Mouse (Mus musculus): Measurements from ENCODE around the gene Dapk1. TPM values are rescaled to one million over a fixed set of nuclear protein-coding genes. Genes with fewer than 3 reads are reported as not detected.

The Dapk1 gene
- total and polyA plus RNA-seq, 2 experiments from 2014 or later, result 6.1 to 17.3 TPM

DNA sequence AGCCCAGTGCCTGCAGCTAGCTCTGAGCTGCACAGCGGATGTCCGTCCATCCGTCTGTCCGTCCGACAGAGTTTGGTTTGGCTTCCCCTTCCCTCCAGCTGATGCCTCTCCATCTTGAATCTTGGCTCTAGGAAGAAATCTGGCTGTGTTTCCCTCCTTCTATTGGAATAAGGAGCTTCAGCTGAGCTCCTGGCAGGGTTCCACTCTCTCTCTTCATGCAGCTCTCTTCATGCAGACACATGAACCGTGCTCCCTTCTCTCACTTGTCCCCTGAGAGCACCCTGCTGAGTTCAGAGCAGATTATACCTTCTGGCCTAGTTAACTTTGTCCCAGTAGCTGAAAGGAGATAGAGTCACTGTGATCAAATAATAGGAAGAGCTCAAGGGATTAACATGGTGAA lies 83.5 kb downstream of the Dapk1 start:
- no peak overlapping the region for H3K4me2 ChIP-seq (ENCODE audit: low read depth, low read length)
- H3K4me1 ChIP-seq (ENCODE audit: control insufficient read depth, insufficient read depth), result peaks cover 27% of the 10 kb centered on the region
- H3K9ac ChIP-seq (replicated peaks; ENCODE audit: low read depth, low read length), result no peak overlapping the region
- H3K27ac ChIP-seq (ENCODE audit: low read depth), result peak overlapping the region; percentile 66
- H3K4me3 ChIP-seq (ENCODE audit: low read depth, low read length), result no peak overlapping the region
- H3K36me3 ChIP-seq (replicated peaks; ENCODE audit: control insufficient read depth, insufficient read depth, low read length), result no peaks in the 10 kb centered on the region
- TF ChIP-seq EP300 (IDR thresholded peaks at IDR 0.05; ENCODE audit: low read depth) (no peak), CTCF (IDR thresholded peaks at IDR 0.05; ENCODE audit: low read depth) (no peak)
- DNase-seq (ENCODE audit: low spot score) (peak; percentile 68), ATAC-seq (ENCODE audit: insufficient read depth, low read depth) (peak; percentile 13; the same call in 1 of the 2 replicates)
- no peaks in the 10 kb centered on the region for H3K9me3 ChIP-seq (replicated peaks; ENCODE audit: control insufficient read depth, low read length)
- WGBS, result 65% methylated on average over 6 of the region's 6 CpGs
- no peaks in the 10 kb centered on the region for H3K27me3 ChIP-seq (ENCODE audit: control insufficient read depth, insufficient read depth, low read length)

DNA sequence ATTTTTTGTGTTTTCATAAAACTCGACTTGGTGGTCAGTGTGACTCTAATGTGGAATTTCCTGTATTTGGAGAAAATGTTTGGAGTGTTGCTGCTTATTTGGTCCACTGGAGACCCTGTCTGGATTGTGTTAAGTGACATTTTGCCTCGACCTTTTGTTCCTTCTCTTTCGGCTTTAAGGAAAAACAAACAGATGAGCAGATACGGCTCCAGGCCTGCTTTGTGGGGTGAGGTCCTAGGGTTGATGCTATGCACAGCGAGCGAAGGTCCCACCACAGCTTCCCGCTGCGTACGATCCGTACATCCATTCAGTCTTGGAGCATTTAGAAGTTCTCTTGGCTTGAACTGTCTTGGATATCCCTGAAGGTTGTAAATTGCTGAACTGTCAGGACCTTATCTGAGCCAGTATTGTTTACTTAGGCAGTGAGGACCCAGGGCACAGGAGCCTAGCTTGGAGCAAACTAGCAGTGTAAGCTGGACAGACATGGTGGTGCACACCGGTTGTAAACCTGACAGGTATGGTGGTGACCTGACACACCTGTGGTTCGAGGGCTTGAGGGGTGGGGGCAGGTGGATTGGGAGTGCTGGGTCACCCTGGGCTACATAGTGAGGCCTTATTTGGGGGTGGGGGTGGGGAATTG lies 84.4 kb downstream of the Dapk1 start:
- H3K9ac ChIP-seq (replicated peaks; ENCODE audit: low read depth, low read length), result no peak overlapping the region
- H3K9me3 ChIP-seq (replicated peaks; ENCODE audit: control insufficient read depth, low read length), result no peaks in the 10 kb centered on the region
- TF ChIP-seq CTCF (IDR thresholded peaks at IDR 0.05; ENCODE audit: low read depth) (no peak), EP300 (IDR thresholded peaks at IDR 0.05; ENCODE audit: low read depth) (no peak)
- H3K4me2 ChIP-seq (ENCODE audit: low read depth, low read length), result no peak overlapping the region
- peaks cover 27% of the 10 kb centered on the region for H3K4me1 ChIP-seq (ENCODE audit: control insufficient read depth, insufficient read depth)
- ATAC-seq (ENCODE audit: insufficient read depth, low read depth) (no peak), DNase-seq (ENCODE audit: low spot score) (peak; percentile 44)
- H3K4me3 ChIP-seq (ENCODE audit: low read depth, low read length), result no peak overlapping the region
- no peaks in the 10 kb centered on the region for H3K27me3 ChIP-seq (ENCODE audit: control insufficient read depth, insufficient read depth, low read length)
- WGBS, result 52% methylated on average over 12 of the region's 12 CpGs
- H3K27ac ChIP-seq (ENCODE audit: low read depth), result peak overlapping the region; percentile 30; the same call in 1 of the 2 replicates
- H3K36me3 ChIP-seq (replicated peaks; ENCODE audit: control insufficient read depth, insufficient read depth, low read length), result no peaks in the 10 kb centered on the region

- 27% methylated on average over 12 of the region's 12 CpGs for WGBS
- no peaks in the 10 kb centered on the region for H3K9me3 ChIP-seq (replicated peaks; ENCODE audit: control insufficient read depth, low read length)
- peak; percentile 42; the same call in 1 of the 2 replicates for ATAC-seq (ENCODE audit: insufficient read depth, low read depth)
- H3K4me2 ChIP-seq (ENCODE audit: low read depth, low read length), result peak overlapping the region; percentile 12
- no peaks in the 10 kb centered on the region for H3K27me3 ChIP-seq (ENCODE audit: control insufficient read depth, insufficient read depth, low read length)
- H3K27ac ChIP-seq (ENCODE audit: low read depth), result peak overlapping the region; percentile 30
- no peak overlapping the region for H3K9ac ChIP-seq (replicated peaks; ENCODE audit: low read depth, low read length)
- H3K4me3 ChIP-seq (ENCODE audit: low read depth, low read length), result no peak overlapping the region
- TF ChIP-seq CTCF (IDR thresholded peaks at IDR 0.05; ENCODE audit: low read depth) (no peak), EP300 (IDR thresholded peaks at IDR 0.05; ENCODE audit: low read depth) (no peak)
- no peaks in the 10 kb centered on the region for H3K36me3 ChIP-seq (replicated peaks; ENCODE audit: control insufficient read depth, insufficient read depth, low read length)
- H3K4me1 ChIP-seq (ENCODE audit: control insufficient read depth, insufficient read depth), result peaks cover 27% of the 10 kb centered on the region
- DNase-seq (ENCODE audit: low spot score), result no peak
Observed at GRCm38 (mm10) chr13:60686967-60687366, 85.2 kb downstream of the Dapk1 start.

DNA sequence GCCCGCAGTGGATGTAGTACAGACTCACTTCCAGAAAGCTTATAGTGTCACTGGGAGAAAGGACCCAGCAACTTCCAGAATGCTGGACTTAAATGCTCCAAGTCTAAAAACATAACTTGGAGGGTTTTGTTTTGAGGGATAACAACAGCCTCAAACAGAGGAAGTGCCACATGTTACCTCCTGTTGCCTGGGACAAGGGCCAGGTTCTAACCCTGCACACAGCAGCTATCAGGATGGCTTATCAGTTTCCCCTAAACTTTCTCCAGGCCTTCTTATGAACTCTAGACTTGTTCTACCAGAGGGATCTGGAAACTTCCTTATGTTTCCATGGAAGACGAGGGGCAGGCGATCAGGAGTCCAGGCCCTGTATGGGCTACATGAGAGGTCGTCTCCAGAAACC lies 85.7 kb downstream of the Dapk1 start:
- no peak overlapping the region for H3K9ac ChIP-seq (replicated peaks; ENCODE audit: low read depth, low read length)
- WGBS, result 65% methylated on average over 4 of the region's 4 CpGs
- TF ChIP-seq CTCF (IDR thresholded peaks at IDR 0.05; ENCODE audit: low read depth) (no peak), EP300 (IDR thresholded peaks at IDR 0.05; ENCODE audit: low read depth) (no peak)

DNA sequence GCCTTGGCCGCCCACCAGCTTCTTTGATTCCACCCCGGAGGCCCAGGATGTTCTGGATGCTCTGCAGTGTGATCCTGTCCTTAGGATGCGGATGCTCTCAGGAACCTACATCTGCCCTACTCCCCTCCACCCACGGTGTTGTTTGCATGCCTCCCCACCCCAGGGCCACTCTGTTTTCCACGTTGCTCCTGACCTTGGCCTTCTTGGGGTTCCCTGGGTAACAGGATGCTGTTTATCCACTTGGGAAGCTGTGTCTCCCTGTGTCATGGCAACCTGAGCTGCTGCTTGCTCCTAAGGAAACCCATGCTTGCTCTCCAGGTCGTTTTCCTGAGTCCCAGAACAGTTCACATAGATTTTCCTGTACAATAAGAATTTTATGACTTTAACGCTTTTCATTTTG lies 86.1 kb downstream of the Dapk1 start:
- Histone ChIP-seq H3K4me3 (ENCODE audit: low read depth, low read length) (no peak overlapping the region), H3K27ac (ENCODE audit: low read depth) (peak overlapping the region; percentile 30; the same call in 1 of the 2 replicates), H3K9ac (replicated peaks; ENCODE audit: low read depth, low read length) (no peak overlapping the region), H3K36me3 (replicated peaks; ENCODE audit: control insufficient read depth, insufficient read depth, low read length) (no peaks in the 10 kb centered on the region), H3K4me1 (ENCODE audit: control insufficient read depth, insufficient read depth) (peaks cover 27% of the 10 kb centered on the region), H3K27me3 (ENCODE audit: control insufficient read depth, insufficient read depth, low read length) (no peaks in the 10 kb centered on the region), H3K9me3 (replicated peaks; ENCODE audit: control insufficient read depth, low read length) (no peaks in the 10 kb centered on the region), H3K4me2 (ENCODE audit: low read depth, low read length) (no peak overlapping the region)
- no peak for DNase-seq (ENCODE audit: low spot score)
- TF ChIP-seq EP300 (IDR thresholded peaks at IDR 0.05; ENCODE audit: low read depth) (no peak), CTCF (IDR thresholded peaks at IDR 0.05; ENCODE audit: low read depth) (no peak)
- no peak for ATAC-seq (ENCODE audit: insufficient read depth, low read depth)
- 65% methylated on average over 7 of the region's 7 CpGs for WGBS

More for the DNA sequence above, 85.7 kb downstream of the Dapk1 start:
- H3K27me3 ChIP-seq (ENCODE audit: control insufficient read depth, insufficient read depth, low read length), result no peaks in the 10 kb centered on the region
- no peak for DNase-seq (ENCODE audit: low spot score)
- no peaks in the 10 kb centered on the region for H3K9me3 ChIP-seq (replicated peaks; ENCODE audit: control insufficient read depth, low read length)
- peak overlapping the region; percentile 30; the same call in 1 of the 2 replicates for H3K27ac ChIP-seq (ENCODE audit: low read depth)
- peaks cover 27% of the 10 kb centered on the region for H3K4me1 ChIP-seq (ENCODE audit: control insufficient read depth, insufficient read depth)
- no peaks in the 10 kb centered on the region for H3K36me3 ChIP-seq (replicated peaks; ENCODE audit: control insufficient read depth, insufficient read depth, low read length)
- ATAC-seq (ENCODE audit: insufficient read depth, low read depth), result no peak
- no peak overlapping the region; the same call in 1 of the 2 replicates for H3K4me2 ChIP-seq (ENCODE audit: low read depth, low read length)
- H3K4me3 ChIP-seq (ENCODE audit: low read depth, low read length), result no peak overlapping the region

DNA sequence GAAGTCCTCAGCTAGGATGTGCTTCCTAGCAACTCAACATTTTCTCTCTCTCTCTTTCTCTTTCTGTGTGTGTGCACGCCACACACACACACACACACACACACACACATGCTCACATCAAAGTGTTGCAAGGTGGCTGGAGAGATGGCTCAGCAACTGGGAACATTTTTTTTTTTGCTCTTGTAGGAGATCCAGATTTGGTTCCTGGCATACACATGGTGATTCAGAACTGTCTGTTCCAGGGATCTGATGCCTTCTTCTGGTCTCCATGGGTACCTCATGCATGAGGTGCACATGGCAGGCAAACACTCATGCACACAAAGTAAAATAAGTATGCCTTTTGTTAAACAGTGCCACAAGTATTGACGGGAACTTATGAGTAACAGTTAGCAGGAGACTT lies 89.2 kb downstream of the Dapk1 start:
- no peaks in the 10 kb centered on the region for H3K36me3 ChIP-seq (replicated peaks; ENCODE audit: control insufficient read depth, insufficient read depth, low read length)
- H3K4me3 ChIP-seq (ENCODE audit: low read depth, low read length), result no peak overlapping the region
- no peak for TF ChIP-seq EP300 (IDR thresholded peaks at IDR 0.05; ENCODE audit: low read depth)
- TF ChIP-seq CTCF (IDR thresholded peaks at IDR 0.05; ENCODE audit: low read depth), result no peak
- H3K9ac ChIP-seq (replicated peaks; ENCODE audit: low read depth, low read length), result no peak overlapping the region
- 79% methylated on average over 2 of the region's 2 CpGs for WGBS
- H3K27ac ChIP-seq (ENCODE audit: low read depth), result no peak overlapping the region
- ATAC-seq (ENCODE audit: insufficient read depth, low read depth) (no peak), DNase-seq (ENCODE audit: low spot score) (no peak)
- H3K4me1 ChIP-seq (ENCODE audit: control insufficient read depth, insufficient read depth), result peaks cover 18% of the 10 kb centered on the region; the same call in 1 of the 2 replicates
- no peaks in the 10 kb centered on the region for H3K27me3 ChIP-seq (ENCODE audit: control insufficient read depth, insufficient read depth, low read length)
- no peak overlapping the region for H3K4me2 ChIP-seq (ENCODE audit: low read depth, low read length)
- no peaks in the 10 kb centered on the region for H3K9me3 ChIP-seq (replicated peaks; ENCODE audit: control insufficient read depth, low read length)

Measured in heart, postnatal 0 days (tissue).